Mouse (Mus musculus) brain, embryonic 14.5 days (tissue): ENCODE results near the gene Rhobtb1.

Experiments used
- CTCF ChIP-seq: fragments of 200-500 bp; IDR thresholded peaks from 2 replicates; pipeline ENCODE4 v1.5.1; 2012; ENCODE audit warnings: inconsistent platforms, mild to moderate bottlenecking, moderate library complexity, borderline replicate concordance; ENCODE audit not compliant: insufficient read depth, insufficient read length; ENCODE audit errors: extremely low read depth
- POLR2A ChIP-seq: fragments of 200-500 bp; IDR thresholded peaks from 2 replicates; pipeline ENCODE4 v1.6.1; 2012; ENCODE audit warnings: mild to moderate bottlenecking, inconsistent platforms, borderline replicate concordance; ENCODE audit not compliant: poor library complexity, insufficient read depth, insufficient read length, severe bottlenecking; ENCODE audit errors: extremely low read depth

- no peak for TF ChIP-seq POLR2A
- TF ChIP-seq CTCF = peak; percentile 14; the same call in 1 of the 2 replicates
Measured at GRCm38 (mm10) chr10:69104883-69105225, 46.4 kb upstream of the Rhobtb1 start.
